Mouse (Mus musculus) stomach, postnatal 0 days (tissue): ENCODE results near the gene Fnip2.

ENCODE experiments used
- CTCF ChIP-seq: IDR thresholded peaks from 2 replicates; pipeline ENCODE4 v1.5.1; 2016; ENCODE audit warnings: antibody characterized with exemption, low read depth, mild to moderate bottlenecking, moderate library complexity
- EP300 ChIP-seq: optimal IDR thresholded peaks from 2 replicates; pipeline ENCODE3; 2016; ENCODE audit warnings: antibody characterized with exemption

GRCm38 (mm10) chr3:79494028-79494427 is 73.6 kb downstream of the Fnip2 start:
- TF ChIP-seq CTCF, result no peak
- TF ChIP-seq EP300, result no peak
